Mouse (Mus musculus): Measurements from ENCODE around the gene Myl12a.
A peak's percentile ranks its signal among the peaks of the same experiment; 100 is the strongest.

Gene Myl12a

DNA sequence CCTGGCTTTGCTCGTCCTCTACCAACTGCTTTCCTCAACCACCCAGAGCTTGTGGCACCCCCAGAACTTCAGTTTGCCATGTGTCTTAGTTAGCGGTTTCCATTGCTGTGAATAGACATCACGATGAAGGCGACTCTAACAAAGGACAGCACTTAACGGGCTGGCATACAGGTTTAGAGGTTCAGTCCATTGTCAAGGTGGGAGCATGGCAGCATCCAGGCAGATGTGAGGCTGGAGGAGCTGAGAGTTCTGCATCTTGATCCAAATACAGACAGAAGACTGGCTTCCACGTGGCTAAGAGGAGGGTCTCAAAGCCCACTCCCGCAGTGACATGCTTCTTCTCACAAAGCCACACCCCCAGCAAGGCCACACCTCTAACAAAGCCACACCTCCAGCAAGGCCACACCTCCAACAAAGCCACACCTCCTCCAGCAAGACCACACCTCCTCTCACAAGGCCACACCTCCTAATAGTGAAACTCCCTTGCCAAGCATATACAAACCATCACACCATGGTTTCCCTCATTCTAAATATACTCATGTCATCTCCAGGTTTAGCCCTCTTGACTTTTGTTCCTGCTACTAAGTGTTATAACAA lies 8.1 kb upstream of the Myl12a start:
- DNase-seq (ENCODE audit: low spot score), result no peak

DNA sequence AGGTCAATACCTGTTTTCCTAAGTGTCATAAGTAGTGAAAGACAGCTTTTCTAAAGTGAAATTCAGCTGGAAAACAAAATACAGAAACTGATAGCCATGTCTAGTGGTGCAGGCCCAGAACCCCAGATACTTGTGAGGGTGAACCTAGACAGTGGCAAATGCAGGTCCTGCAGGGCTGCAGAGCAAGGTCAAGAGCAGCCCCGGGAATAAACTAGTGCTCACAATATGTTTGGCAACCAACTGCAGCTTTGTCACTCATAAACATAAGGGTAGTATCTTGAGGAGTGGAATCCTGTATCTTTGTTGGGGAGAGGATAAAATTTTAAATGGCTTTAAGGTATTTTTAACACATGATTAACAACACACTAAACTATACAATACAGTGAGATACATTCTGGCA lies 7.1 kb upstream of the Myl12a start:
- DNase-seq (ENCODE audit: low spot score), result no peak

- DNase-seq (ENCODE audit: low spot score), result no peak
Observed at GRCm38 (mm10) chr17:71008676-71009075, 6.0 kb upstream of the Myl12a start.

DNA sequence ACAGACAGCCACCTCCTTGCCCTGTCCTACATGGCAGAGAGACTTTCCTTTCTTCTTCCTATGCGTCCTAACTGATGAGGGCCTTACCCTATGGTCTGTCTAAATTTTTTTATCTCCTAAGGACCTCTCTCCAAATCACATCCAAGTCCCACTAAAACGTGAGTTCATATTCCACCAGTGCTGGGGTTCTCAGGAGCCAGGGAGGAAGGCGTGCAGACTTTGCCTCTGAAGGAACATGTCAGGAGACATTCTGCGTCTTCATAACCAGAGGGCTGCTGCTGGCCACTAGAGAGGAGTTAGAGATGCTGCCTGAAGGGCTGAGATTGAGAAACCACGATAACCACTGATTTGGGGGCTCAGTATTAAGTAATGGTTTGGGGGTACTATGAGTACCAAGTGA lies 4.3 kb upstream of the Myl12a start:
- no peak for DNase-seq (ENCODE audit: low spot score)

- DNase-seq (ENCODE audit: low spot score), result no peak
Observed at GRCm38 (mm10) chr17:71004186-71004960, 1.7 kb upstream of the Myl12a start.

- DNase-seq (ENCODE audit: low spot score), result no peak
Observed at GRCm38 (mm10) chr17:71003721-71004120, 1.0 kb upstream of the Myl12a start.

DNA sequence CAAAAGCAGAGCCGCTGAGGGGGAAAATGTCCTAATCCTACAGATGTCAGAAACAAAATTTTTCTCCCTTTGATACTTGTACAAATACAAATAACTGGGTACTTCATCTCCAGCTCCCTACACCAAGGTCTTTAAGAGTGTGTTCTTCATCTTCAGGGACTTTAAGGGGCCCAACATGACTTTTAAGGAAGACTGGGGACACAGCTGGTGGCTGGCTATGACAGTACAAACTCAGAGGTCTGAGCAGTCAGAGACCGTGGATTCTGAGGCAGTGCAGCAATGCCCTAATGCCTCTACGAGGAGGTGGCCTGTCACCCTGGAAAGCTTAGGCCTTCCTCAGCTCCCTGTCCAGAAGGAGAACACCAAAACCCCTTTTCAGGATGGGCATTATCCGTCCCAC lies 434 bp upstream of the Myl12a start:
- DNase-seq (ENCODE audit: low spot score), result no peak

DNA sequence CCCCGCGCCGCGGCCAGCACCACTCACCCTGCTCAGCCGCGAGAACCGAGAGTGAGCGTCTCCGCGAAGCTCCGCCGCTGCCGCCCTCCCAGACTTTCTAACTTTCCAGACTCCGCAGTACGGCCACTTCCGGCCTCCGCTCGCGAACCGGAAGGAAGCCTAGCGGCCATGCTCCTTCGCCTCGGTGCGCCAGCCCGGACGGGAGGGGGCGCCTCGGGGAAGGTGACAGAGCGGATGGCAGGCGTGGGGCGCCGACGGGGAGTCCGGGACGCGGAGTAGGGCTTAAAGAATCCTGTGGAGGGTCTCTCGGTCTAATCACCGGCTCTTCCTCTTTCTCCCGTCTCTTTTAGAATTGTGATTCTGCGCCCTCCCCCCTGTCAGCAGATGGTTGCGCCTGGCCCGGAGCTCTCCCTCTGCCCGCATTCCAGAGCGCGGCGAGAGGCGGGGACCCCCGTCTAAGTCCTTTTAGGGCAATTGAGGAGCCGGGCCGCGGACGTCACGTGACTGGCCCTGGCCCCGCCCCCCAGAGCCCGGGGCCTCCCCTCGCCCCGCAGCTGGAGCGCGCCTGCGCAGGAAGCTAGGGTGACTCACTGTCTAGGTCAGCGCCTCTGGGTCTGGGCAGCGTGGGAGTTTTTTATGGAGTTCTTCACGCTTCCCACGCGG lies 466 bp downstream of the Myl12a start, which contains the start of gene Myom1:
TSS of gene Myom1 (plus strand) at position 553 of the 663 bp plus-strand sequence.
- DNase-seq (ENCODE audit: low spot score), result peak; percentile 95

- no peak for DNase-seq (ENCODE audit: low spot score)
Observed at GRCm38 (mm10) chr17:71001699-71002080, 988 bp downstream of the Myl12a start.

DNA sequence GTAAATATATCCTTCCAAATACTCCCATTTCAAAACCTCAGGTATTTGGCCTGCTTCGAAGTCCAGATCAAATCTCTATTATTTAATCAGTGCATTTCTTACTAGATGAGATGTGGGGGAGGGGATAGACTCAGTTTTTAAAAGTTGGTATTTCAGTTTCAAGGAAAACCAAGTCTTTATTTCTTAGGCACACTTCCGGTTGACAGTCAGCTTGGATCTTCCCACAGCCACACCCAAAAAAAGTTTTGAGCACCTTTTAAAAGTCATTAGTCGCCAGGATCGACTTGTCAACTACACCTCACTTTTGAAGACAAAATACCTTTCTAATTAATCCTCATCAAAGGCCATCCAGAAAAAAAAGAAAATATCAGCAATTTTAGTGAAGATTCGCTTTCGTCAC lies 1.6 kb downstream of the Myl12a start:
- DNase-seq (ENCODE audit: low spot score), result no peak

DNA sequence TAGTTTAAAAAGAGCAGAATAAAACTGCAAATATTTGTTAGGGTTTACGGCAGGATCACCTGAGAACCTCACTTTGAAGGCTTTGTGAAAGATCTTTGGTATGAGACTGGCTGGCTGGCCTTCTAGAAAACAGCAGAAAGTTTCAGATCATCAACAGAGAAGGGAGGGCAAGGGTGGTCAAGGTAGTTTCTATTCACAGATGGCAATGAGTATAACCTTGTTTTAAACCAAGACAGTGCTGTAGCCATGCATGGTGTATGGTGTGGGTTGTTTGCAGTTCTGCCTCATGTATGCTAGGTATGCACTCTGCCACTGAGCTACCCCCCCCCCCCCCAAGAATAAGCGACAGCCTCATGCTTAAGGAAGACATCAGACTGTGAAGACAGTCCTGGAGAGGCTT lies 2.4 kb downstream of the Myl12a start:
- no peak for DNase-seq (ENCODE audit: low spot score)

GRCm38 (mm10) chr17:70999187-70999586 lies 3.5 kb downstream of the Myl12a start:
- DNase-seq (ENCODE audit: low spot score), result no peak

GRCm38 (mm10) chr17:70998400-70998975 lies 4.2 kb downstream of the Myl12a start:
- no peak for DNase-seq (ENCODE audit: low spot score)

DNA sequence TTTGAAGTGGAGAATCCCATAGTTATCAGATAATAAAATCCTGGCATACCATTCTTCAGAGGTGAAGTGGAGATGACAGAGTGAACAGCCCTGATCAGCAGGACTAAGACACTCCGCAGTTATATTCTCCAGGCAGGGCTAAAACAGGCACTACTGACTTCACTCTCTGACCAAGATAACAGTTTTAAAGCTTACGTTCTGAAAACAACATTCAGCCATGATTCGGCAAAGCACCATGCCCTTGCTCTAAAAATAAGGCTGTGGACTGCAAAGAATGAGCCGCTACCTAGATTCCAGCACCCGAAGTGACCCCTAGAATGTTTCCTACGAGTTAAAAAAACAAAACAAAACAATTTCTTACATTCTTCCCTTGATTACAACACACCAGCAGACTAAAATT lies 4.8 kb downstream of the Myl12a start:
- DNase-seq (ENCODE audit: low spot score), result no peak

DNA sequence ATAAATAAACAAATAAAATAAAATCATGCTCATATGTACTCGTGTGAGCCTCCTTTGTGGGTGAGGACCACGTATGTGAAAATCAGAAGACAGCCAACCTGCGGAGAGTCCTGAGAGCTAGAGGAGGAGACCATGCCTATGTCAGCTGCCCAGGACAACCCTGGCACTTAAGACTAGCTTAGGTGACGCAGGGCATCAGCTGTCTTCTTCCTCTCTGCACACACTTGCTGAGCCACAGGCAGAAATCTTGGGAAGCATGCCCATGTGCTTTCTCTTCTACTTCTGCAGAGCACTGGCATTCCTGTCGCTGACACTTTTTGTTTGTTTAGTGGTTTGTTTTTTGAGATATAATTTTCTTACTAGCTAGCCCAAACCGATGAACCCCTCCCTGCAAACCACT lies 7.1 kb downstream of the Myl12a start:
- DNase-seq (ENCODE audit: low spot score), result no peak

DNA sequence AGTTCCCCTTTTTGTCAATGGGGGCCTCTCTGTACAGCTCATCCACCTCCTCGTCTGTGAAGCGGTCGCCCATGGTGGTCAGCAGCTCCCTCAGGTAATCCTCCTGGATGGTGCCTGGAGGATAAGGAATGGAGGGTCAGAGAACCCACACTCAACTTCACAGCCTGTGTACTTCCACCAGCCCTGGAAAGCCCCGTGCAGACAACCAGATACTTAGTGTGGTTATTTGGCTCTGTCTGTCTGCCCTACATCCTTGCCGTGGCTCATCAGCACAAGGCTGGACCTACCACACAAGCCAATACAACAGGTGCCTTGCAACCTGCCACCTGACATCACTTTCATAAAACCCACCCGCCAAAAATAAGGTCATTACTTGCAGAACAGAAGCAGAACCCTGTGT lies 8.0 kb downstream of the Myl12a start:
- DNase-seq (ENCODE audit: low spot score), result no peak

GRCm38 (mm10) chr17:70993385-70993807 lies 9.3 kb downstream of the Myl12a start:
- DNase-seq (ENCODE audit: low spot score), result no peak

DNA sequence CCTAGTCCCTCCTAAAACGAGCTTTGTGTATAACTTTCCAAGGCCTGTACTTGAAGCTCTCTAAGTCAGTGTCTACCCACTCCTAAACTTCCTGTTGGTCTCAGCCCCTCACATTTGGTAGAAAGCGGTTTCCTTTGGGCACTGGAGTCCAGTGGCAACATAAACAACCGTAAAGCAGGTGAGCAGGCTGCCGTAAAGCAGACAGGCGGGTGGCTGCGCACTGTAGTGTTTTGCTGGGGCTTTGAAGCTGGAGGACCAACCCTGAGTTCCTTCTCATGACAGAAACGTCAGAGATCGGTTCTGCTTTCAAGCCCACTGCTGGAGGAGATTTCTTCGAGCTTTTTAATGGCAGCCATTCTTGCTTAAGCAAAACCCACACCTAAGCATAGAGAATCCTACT lies 10.0 kb downstream of the Myl12a start:
- DNase-seq (ENCODE audit: low spot score), result no peak

GRCm38 (mm10) chr17:70991706-70992625 lies 10.7 kb downstream of the Myl12a start:
- peak; percentile 17 for DNase-seq (ENCODE audit: low spot score)

DNA sequence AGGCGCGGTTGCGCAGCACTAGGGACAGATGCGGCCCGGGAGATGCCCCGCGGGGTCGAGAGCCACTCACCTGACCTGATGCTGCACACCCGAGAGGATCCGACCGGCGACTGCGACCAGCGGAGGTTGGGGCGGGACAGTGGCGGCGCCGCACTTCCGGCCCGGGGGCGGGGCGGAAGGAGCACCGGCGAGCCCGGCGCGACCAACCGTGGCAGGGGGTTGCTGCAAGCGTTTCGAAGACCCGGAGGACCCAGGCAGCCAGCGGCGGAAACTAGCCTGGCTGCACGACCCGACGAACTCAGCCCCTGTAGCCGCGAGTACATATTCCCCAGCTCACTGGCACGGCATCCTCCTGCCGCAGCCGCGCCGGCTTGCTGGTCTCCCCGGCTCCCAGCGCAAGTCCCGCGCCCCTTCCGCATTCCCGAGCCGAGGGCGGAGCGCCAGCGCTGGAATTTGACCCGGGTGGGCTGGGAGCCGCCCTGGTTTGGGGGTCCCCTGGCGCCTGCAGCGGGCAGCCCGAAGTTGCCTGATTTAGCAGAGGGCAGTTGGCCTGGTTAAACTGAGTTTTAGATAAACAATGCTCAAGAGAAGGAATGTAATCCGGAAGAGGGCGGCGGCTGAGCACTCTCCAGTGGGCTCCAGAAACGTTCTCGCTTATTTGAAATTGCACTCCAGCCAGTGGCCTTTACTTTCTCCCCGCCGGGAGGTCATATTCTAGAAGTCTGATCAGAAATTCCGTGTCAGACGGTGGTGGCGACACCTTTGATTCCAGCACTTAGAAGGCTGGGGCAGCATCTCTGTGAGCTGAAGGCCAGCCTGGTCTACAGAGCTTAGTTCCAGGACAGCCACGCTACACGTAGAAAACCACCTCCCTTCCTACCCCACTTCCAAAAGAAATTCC lies 12.0 kb downstream of the Myl12a start:
- DNase-seq (ENCODE audit: low spot score), result peak; percentile 81

DNA sequence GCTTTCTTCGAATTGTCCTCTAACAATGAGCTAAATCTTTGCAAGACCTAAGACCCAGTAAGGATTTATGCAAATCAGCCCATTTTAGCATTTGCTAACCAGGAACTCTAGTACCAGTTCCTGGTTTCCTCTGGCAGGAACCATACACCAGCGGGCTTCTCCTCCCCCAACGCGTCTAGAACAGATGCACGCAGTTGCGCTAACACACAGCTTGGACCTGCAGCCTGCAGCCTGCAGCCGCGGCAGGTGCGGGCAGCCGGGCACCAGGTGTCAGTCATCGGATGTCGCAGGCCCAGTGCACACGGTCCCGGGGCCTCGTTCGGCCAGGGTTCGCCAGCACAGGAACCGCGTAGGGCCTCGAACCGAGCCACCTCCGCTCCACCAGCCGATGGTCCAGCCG lies 12.7 kb downstream of the Myl12a start:
- no peak for DNase-seq (ENCODE audit: low spot score)

All from spleen, adult 12 weeks (tissue).